Comparison of ENCODE assay signal across 13 mouse cellular contexts in the genomic region with DNA sequence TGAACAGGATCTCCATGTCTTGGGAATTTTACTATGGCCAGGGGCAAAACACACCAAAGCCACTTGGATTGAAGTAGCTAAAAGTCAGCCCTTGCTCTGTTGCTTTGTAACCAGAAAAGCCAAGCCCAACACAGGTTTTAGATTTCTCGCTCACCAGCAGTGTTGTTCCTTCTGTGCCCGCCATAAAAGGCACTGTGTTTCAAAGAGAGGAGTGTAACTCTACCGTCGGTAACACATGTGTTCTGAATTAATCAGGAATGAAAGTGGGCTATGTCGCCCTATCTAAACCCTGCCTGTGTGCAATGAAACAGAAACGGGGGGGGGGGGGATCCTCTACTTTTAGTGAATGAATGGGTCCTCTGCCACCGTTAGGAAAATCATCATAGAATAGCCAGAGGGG.
DNase-seq lines count a peak whose midpoint lies in the region; ATAC-seq and TF ChIP-seq lines count a peak whose summit lies in the region.
"Had no signal": no experiment of that assay in that cellular context is flagged by ENCODE, and none has a peak within 500 bp of the region (broad histone marks: within the 10 kb centered on the region; RNA-seq: fewer than 3 reads in every experiment).

No protein-coding gene starts in this region.

- H3K36me3 ChIP-seq in heart, embryonic 10.5 days = no peaks in the 10 kb centered on the region
- H3K36me3 ChIP-seq in kidney, embryonic 16.5 days (ENCODE audit: insufficient read depth, low read length) = no peaks in the 10 kb centered on the region
- H3K36me3 ChIP-seq in embryonic facial prominence, embryonic 10.5 days (replicated peaks) = no peaks in the 10 kb centered on the region
- H3K36me3 ChIP-seq in limb, embryonic 14.5 days (ENCODE audit: control insufficient read depth, insufficient read depth, low read length) = no peaks in the 10 kb centered on the region
- H3K36me3 ChIP-seq: hindbrain, embryonic 15.5 days; lung, embryonic 15.5 days; midbrain, embryonic 12.5 days had no signal

- no peak overlapping the region for H3K4me2 ChIP-seq in kidney, embryonic 16.5 days (replicated peaks; ENCODE audit: low read depth, low read length)
- peak overlapping the region; percentile 20; the same call in 1 of the 2 replicates for H3K4me2 ChIP-seq in limb, embryonic 14.5 days (replicated peaks; ENCODE audit: low read depth, low read length, severe bottlenecking)
- H3K4me2 ChIP-seq: hindbrain, embryonic 15.5 days; lung, embryonic 15.5 days; midbrain, embryonic 12.5 days had no signal

- H3K27me3 ChIP-seq in heart, embryonic 10.5 days (ENCODE audit: insufficient read depth, poor library complexity, severe bottlenecking) = no peaks in the 10 kb centered on the region
- H3K27me3 ChIP-seq in kidney, embryonic 16.5 days (ENCODE audit: insufficient read depth, low read length) = no peaks in the 10 kb centered on the region
- H3K27me3 ChIP-seq in embryonic facial prominence, embryonic 10.5 days (replicated peaks; ENCODE audit: low read depth, poor library complexity, severe bottlenecking) = no peaks in the 10 kb centered on the region
- no peaks in the 10 kb centered on the region for H3K27me3 ChIP-seq in limb, embryonic 14.5 days (ENCODE audit: control insufficient read depth, insufficient read depth, low read length)
- H3K27me3 ChIP-seq: hindbrain, embryonic 15.5 days; lung, embryonic 15.5 days; midbrain, embryonic 12.5 days had no signal

- 0 out of 2 replicates have a peak, but pooled peaks have one; percentile 16 for ATAC-seq in kidney, embryonic 16.5 days (ENCODE audit: low FRiP score, low TSS enrichment)
- ATAC-seq in limb, embryonic 14.5 days (ENCODE audit: low FRiP score, low read depth) = peak; percentile 75

- peaks cover 60% of the 10 kb centered on the region for H3K4me1 ChIP-seq in heart, embryonic 10.5 days
- peaks cover 28% of the 10 kb centered on the region for H3K4me1 ChIP-seq in kidney, embryonic 16.5 days (ENCODE audit: insufficient read depth, low read length)
- peaks cover 74% of the 10 kb centered on the region for H3K4me1 ChIP-seq in embryonic facial prominence, embryonic 10.5 days
- H3K4me1 ChIP-seq in limb, embryonic 14.5 days (ENCODE audit: control insufficient read depth, insufficient read depth, low read length) = peaks cover 62% of the 10 kb centered on the region

- peak; percentile 65 for DNase-seq in heart, embryonic 10.5 days (ENCODE audit: low spot score)
- DNase-seq in heart, postnatal 10 days = no peak
- no peak for DNase-seq in kidney, postnatal 25 days
- DNase-seq in embryonic facial prominence, embryonic 10.5 days (ENCODE audit: low spot score) = peak; percentile 69
- DNase-seq in limb, embryonic 14.5 days (ENCODE audit: low spot score) = peak; percentile 63
- no peak for DNase-seq in cerebellum, postnatal 10 days
- no peak for DNase-seq in gastrocnemius, postnatal 10 days
- DNase-seq: B cell, adult 2 months had no signal

- H3K27ac ChIP-seq in heart, embryonic 10.5 days = peak overlapping the region; percentile 54; the same call in 1 of the 2 replicates
- peak overlapping the region; percentile 83; the same call in 1 of the 2 replicates for H3K27ac ChIP-seq in kidney, embryonic 16.5 days (ENCODE audit: low read length)
- H3K27ac ChIP-seq in embryonic facial prominence, embryonic 10.5 days (replicated peaks) = peak overlapping the region; percentile 84
- H3K27ac ChIP-seq in limb, embryonic 14.5 days (replicated peaks; ENCODE audit: low read depth, low read length) = peak overlapping the region; percentile 78
- H3K27ac ChIP-seq: hindbrain, embryonic 15.5 days; lung, embryonic 15.5 days; midbrain, embryonic 12.5 days; stomach, postnatal 0 days had no signal

- H3K9me3 ChIP-seq in heart, embryonic 10.5 days = no peaks in the 10 kb centered on the region
- H3K9me3 ChIP-seq in kidney, embryonic 16.5 days (ENCODE audit: low read length) = no peaks in the 10 kb centered on the region
- no peaks in the 10 kb centered on the region for H3K9me3 ChIP-seq in embryonic facial prominence, embryonic 10.5 days
- H3K9me3 ChIP-seq in limb, embryonic 14.5 days (ENCODE audit: control insufficient read depth, low read length) = no peaks in the 10 kb centered on the region
- H3K9me3 ChIP-seq: hindbrain, embryonic 15.5 days; lung, embryonic 15.5 days; midbrain, embryonic 12.5 days had no signal

- intact Hi-C loops in heart, postnatal 10 days (cut with DNase I) = no loop called here

- no peak overlapping the region for H3K4me3 ChIP-seq in heart, embryonic 10.5 days
- H3K4me3 ChIP-seq in kidney, embryonic 16.5 days (ENCODE audit: low read length) = no peak overlapping the region
- H3K4me3 ChIP-seq in embryonic facial prominence, embryonic 10.5 days = no peak overlapping the region
- H3K4me3 ChIP-seq in limb, embryonic 14.5 days (replicated peaks; ENCODE audit: low read length) = no peak overlapping the region
- H3K4me3 ChIP-seq: hindbrain, embryonic 15.5 days; lung, embryonic 15.5 days; midbrain, embryonic 12.5 days had no signal

- 37% methylated on average over 7 of the region's 7 CpGs for WGBS in heart, embryonic 10.5 days
- WGBS in kidney, embryonic 16.5 days = 23% methylated on average over 7 of the region's 7 CpGs
- WGBS in embryonic facial prominence, embryonic 10.5 days = 19% methylated on average over 7 of the region's 7 CpGs
- 17% methylated on average over 7 of the region's 7 CpGs for WGBS in limb, embryonic 14.5 days

- no peak overlapping the region for H3K9ac ChIP-seq in kidney, embryonic 16.5 days (replicated peaks; ENCODE audit: low read length)
- H3K9ac ChIP-seq in limb, embryonic 14.5 days (ENCODE audit: low read depth, low read length, severe bottlenecking) = no peak overlapping the region
- H3K9ac ChIP-seq: hindbrain, embryonic 15.5 days; lung, embryonic 15.5 days; midbrain, embryonic 12.5 days had no signal

- no peak for TF ChIP-seq POLR2A in limb, embryonic 14.5 days (IDR thresholded peaks at IDR 0.05; ENCODE audit: borderline replicate concordance, extremely low read depth, insufficient read depth, insufficient read length)

Comparison
In these comparisons a context has a peak if more than half of its experiments do, and no peak if none do; other contexts are left out.
1. DNase-seq: peak in heart, embryonic 10.5 days (single experiment), embryonic facial prominence, embryonic 10.5 days (single experiment) and limb, embryonic 14.5 days (single experiment); none in heart, postnatal 10 days (0 of 2), kidney, postnatal 25 days (0 of 2), cerebellum, postnatal 10 days (0 of 2) and gastrocnemius, postnatal 10 days (single experiment).
2. Peak in every context shown above with its lines, with median percentiles within 50 percentile points of each other: H3K27ac ChIP-seq.